Mouse (Mus musculus): ENCODE measurements at regions not wholly inside any gene's neighbourhood (a gene's known extent, or its start where the extent isn't known, plus 50 kb on each side); places are given as distances from the start of the nearest gene placed in this dataset.

GRCm38 (mm10) chr5:43089475-43089874, 143.5 kb upstream of the Cpeb2 start:
- TF ChIP-seq CTCF (IDR thresholded peaks at IDR 0.05; ENCODE audit: extremely low read depth, insufficient read depth, low read length): no peak
- no peak for TF ChIP-seq POLR2A (IDR thresholded peaks at IDR 0.05; ENCODE audit: extremely low read depth, insufficient read depth, low read length)

All from cortical plate, adult 2 months (tissue).